Mouse (Mus musculus): ENCODE measurements around the gene Slc16a6. TPM values are rescaled to one million over a fixed set of nuclear protein-coding genes. Genes with fewer than 3 reads are reported as not detected.

Gene Slc16a6
- total and polyA plus RNA-seq, 3 experiments, result 14.1 to 24.2 (median 20.9) TPM

- TF ChIP-seq GABPA (IDR thresholded peaks at IDR 0.05; ENCODE audit: insufficient replicate concordance, low read depth, low read length), result no peak
Observed at GRCm38 (mm10) chr11:109473171-109474085, at the start of gene Slc16a6, which contains the start of gene Arsg (continued).

GRCm38 (mm10) chr11:109520958-109521357, 47.6 kb upstream of the Slc16a6 start:
- Histone ChIP-seq H3K9me3 (replicated peaks; ENCODE audit: low read length) (no peaks in the 10 kb centered on the region), H3K27ac (ENCODE audit: insufficient read depth, low read depth) (no peak overlapping the region), H3K4me1 (ENCODE audit: control insufficient read depth in 1 of 2, insufficient read depth in 2 of 2) (peaks cover 0 to 8% of the 10 kb centered on the region in 2 experiments; a peak in 2 of 4 replicates), H3K4me2 (ENCODE audit: insufficient read depth, low read depth, poor library complexity, severe bottlenecking) (no peak overlapping the region), H3K4me3 (replicated peaks in 1 of 3; ENCODE audit: low read depth in 2 of 3, low read length in 2 of 3, poor library complexity in 1 of 3) (no peak overlapping the region), H3K27me3 (replicated peaks) (no peaks in the 10 kb centered on the region), H3K36me3 (replicated peaks in 1 of 2; ENCODE audit: control insufficient read depth in 1 of 2, insufficient read depth in 1 of 2, low read length in 1 of 2) (no peaks in the 10 kb centered on the region), H3K9ac (ENCODE audit: insufficient read depth, low read depth) (no peak overlapping the region), H3K79me2 (replicated peaks; ENCODE audit: control insufficient read depth, extremely low read depth, insufficient read depth, poor library complexity, severe bottlenecking) (no peaks in the 10 kb centered on the region)
- no peak for DNase-seq (ENCODE audit: extremely low read depth)
- TF ChIP-seq POLR2A (IDR thresholded peaks at IDR 0.05; ENCODE audit: low read depth, low read length) (no peak), PAX5 (IDR thresholded peaks at IDR 0.05; ENCODE audit: low read length) (no peak), CHD1 (IDR thresholded peaks at IDR 0.05; ENCODE audit: low read depth, low read length) (no peak), POLR2AphosphoS2 (IDR thresholded peaks at IDR 0.05; ENCODE audit: low read depth, low read length) (no peak), E2F4 (IDR thresholded peaks at IDR 0.05; ENCODE audit: insufficient replicate concordance, low read depth, low read length) (no peak), SMC3 (IDR thresholded peaks at IDR 0.05; ENCODE audit: low read depth, low read length) (no peak), ZC3H11A (IDR thresholded peaks at IDR 0.05; ENCODE audit: low read depth, low read length) (no peak), MAX (IDR thresholded peaks at IDR 0.05; ENCODE audit: low read length) (no peak)
- dilution Hi-C loops (cut with MboI; ENCODE audit: extremely low pct_ligation_motif_present, extremely low pct_unique_long_range_greater_than_20kb, low sequenced_read_pairs) (no loop called here), in situ Hi-C loops (cut with MboI; ENCODE audit: low pct_ligation_motif_present, low pct_unique_long_range_greater_than_20kb, low sequenced_read_pairs) (no loop called here)

- no peak overlapping the region for H3K4me3 ChIP-seq (replicated peaks in 1 of 3; ENCODE audit: low read depth in 2 of 3, low read length in 2 of 3, poor library complexity in 1 of 3)
- no peaks in the 10 kb centered on the region for H3K9me3 ChIP-seq (replicated peaks; ENCODE audit: low read length)
- no peak overlapping the region for H3K4me2 ChIP-seq (ENCODE audit: insufficient read depth, low read depth, poor library complexity, severe bottlenecking)
- no peaks in the 10 kb centered on the region for H3K79me2 ChIP-seq (replicated peaks; ENCODE audit: control insufficient read depth, extremely low read depth, insufficient read depth, poor library complexity, severe bottlenecking)
- no peaks in the 10 kb centered on the region for H3K27me3 ChIP-seq (replicated peaks)
- no peak for DNase-seq (ENCODE audit: extremely low read depth)
- peaks cover 0 to 8% of the 10 kb centered on the region in 2 experiments; a peak in 2 of 4 replicates for H3K4me1 ChIP-seq (ENCODE audit: control insufficient read depth in 1 of 2, insufficient read depth in 2 of 2)
- in situ Hi-C loops (cut with MboI; ENCODE audit: low pct_ligation_motif_present, low pct_unique_long_range_greater_than_20kb, low sequenced_read_pairs) (no loop called here), dilution Hi-C loops (cut with MboI; ENCODE audit: extremely low pct_ligation_motif_present, extremely low pct_unique_long_range_greater_than_20kb, low sequenced_read_pairs) (no loop called here)
- no peak overlapping the region for H3K27ac ChIP-seq (ENCODE audit: insufficient read depth, low read depth)
- no peaks in the 10 kb centered on the region for H3K36me3 ChIP-seq (replicated peaks in 1 of 2; ENCODE audit: control insufficient read depth in 1 of 2, insufficient read depth in 1 of 2, low read length in 1 of 2)
- H3K9ac ChIP-seq (ENCODE audit: insufficient read depth, low read depth), result no peak overlapping the region
- TF ChIP-seq ZC3H11A (IDR thresholded peaks at IDR 0.05; ENCODE audit: low read depth, low read length), result no peak
- TF ChIP-seq PAX5 (IDR thresholded peaks at IDR 0.05; ENCODE audit: low read length), result no peak
- TF ChIP-seq ZNF384 (IDR thresholded peaks at IDR 0.05; ENCODE audit: low read depth, low read length), result no peak
- no peak for TF ChIP-seq ELF1 (IDR thresholded peaks at IDR 0.05; ENCODE audit: low read depth, low read length)
- no peak for TF ChIP-seq IRF4 (IDR thresholded peaks at IDR 0.05; ENCODE audit: low read depth, low read length)
- TF ChIP-seq ZKSCAN1 (IDR thresholded peaks at IDR 0.05; ENCODE audit: borderline replicate concordance, low read depth, low read length), result no peak
Observed at GRCm38 (mm10) chr11:109517816-109518215, 44.4 kb upstream of the Slc16a6 start.
